Mouse (Mus musculus) heart, embryonic 12.5 days (tissue): ENCODE data around the gene Vmn2r11. TPM values are rescaled to one million over a fixed set of nuclear protein-coding genes. Genes with fewer than 3 reads are reported as not detected.
"Not testable (repeated sequence)": the region's sequence is repeated elsewhere in the genome, so short reads cannot be mapped to it uniquely, and the experiment has no call there.

Experiments used
- ATAC-seq: fragments of 200-750 bp; cut with Nextera tagmentation; 2 replicates; pipeline ENCODE4 v1.8.0; 2017; ENCODE audit warnings: moderate TSS enrichment, moderate library complexity; ENCODE audit not compliant: insufficient number of reproducible peaks, low FRiP score
- H3K27ac ChIP-seq: fragments of 300-500 bp; sonication (generic); 2 replicates; pipeline ENCODE4 v1.5.1; 2016; ENCODE audit warnings: mild to moderate bottlenecking, moderate library complexity; ENCODE audit not compliant: poor library complexity, severe bottlenecking
- H3K27me3 ChIP-seq: fragments of 300-500 bp; sonication (generic); replicated peaks from 2 replicates; pipeline ENCODE4 v1.6.1; 2016; ENCODE audit warnings: mild to moderate bottlenecking, moderate library complexity
- H3K36me3 ChIP-seq: fragments of 300-500 bp; sonication (generic); 2 replicates; pipeline ENCODE4 v1.6.1; 2016; ENCODE audit warnings: mild to moderate bottlenecking, moderate library complexity
- H3K4me1 ChIP-seq: fragments of 300-500 bp; sonication (generic); replicated peaks from 2 replicates; pipeline ENCODE4 v1.6.1; 2016; ENCODE audit warnings: mild to moderate bottlenecking
- H3K4me2 ChIP-seq: fragments of 300-500 bp; sonication (generic); 2 replicates; pipeline ENCODE4 v1.6.1; 2016; ENCODE audit warnings: mild to moderate bottlenecking, moderate library complexity
- H3K4me3 ChIP-seq: fragments of 300-500 bp; sonication (generic); 2 replicates; pipeline ENCODE4 v1.5.1; 2016; ENCODE audit warnings: mild to moderate bottlenecking
- H3K9ac ChIP-seq: fragments of 300-500 bp; sonication (generic); 2 replicates; pipeline ENCODE4 v1.6.1; 2016; ENCODE audit warnings: mild to moderate bottlenecking, moderate library complexity
- H3K9me3 ChIP-seq: fragments of 300-500 bp; sonication (generic); replicated peaks from 2 replicates; pipeline ENCODE4 v1.6.1; 2016; ENCODE audit warnings: mild to moderate bottlenecking, moderate library complexity
- WGBS: fragments of 180-500 bp; shearing (Covaris S2); methylation state at CpG from one replicate; pipeline ENCODE4 v1.1.7; 2016; 5-methylcytosine and 5-hydroxymethylcytosine counted together
- polyA plus RNA-seq: library from polyadenylated mRNA; unstranded; fragments of >200 nt; fragmentation: Nextera tagmentation; extraction: Ambion mirVana; gene quantifications from 2 replicates; pipeline ENCODE4 v1.2.1, GENCODE M21; 2016

Vmn2r11 gene
- not detected in 2 replicates for polyA plus RNA-seq

- WGBS: 74% methylated on average over 3 of the region's 3 CpGs
- not testable (repeated sequence) for H3K4me2 ChIP-seq, H3K4me3 ChIP-seq, H3K4me1 ChIP-seq, H3K36me3 ChIP-seq, H3K27me3 ChIP-seq, H3K9ac ChIP-seq, H3K27ac ChIP-seq, ATAC-seq
- H3K9me3 ChIP-seq: peaks cover 11% of the 10 kb centered on the region
Measured at GRCm38 (mm10) chr5:109059469-109059868, at the start of gene Vmn2r11. TSS of gene Vmn2r11 (minus strand) at chr5:109059569.

- H3K9ac ChIP-seq, H3K4me2 ChIP-seq, H3K4me1 ChIP-seq, H3K9me3 ChIP-seq, H3K36me3 ChIP-seq, ATAC-seq, H3K4me3 ChIP-seq, H3K27me3 ChIP-seq, H3K27ac ChIP-seq: not testable (repeated sequence)
- 71% methylated on average over 5 of the region's 5 CpGs for WGBS
Measured at GRCm38 (mm10) chr5:109097850-109098249, 38.5 kb upstream of the Vmn2r11 start, which contains the start of gene Vmn2r12. TSS of gene Vmn2r12 (minus strand) at chr5:109097950.

GRCm38 (mm10) chr5:109096482-109096881 is 37.1 kb upstream of the Vmn2r11 start:
- H3K4me1 ChIP-seq, H3K9ac ChIP-seq, H3K4me2 ChIP-seq, H3K27ac ChIP-seq, H3K4me3 ChIP-seq, ATAC-seq, H3K27me3 ChIP-seq, H3K9me3 ChIP-seq, H3K36me3 ChIP-seq: not testable (repeated sequence)
- 77% methylated on average over 3 of the region's 3 CpGs for WGBS

- not testable (repeated sequence) for H3K4me1 ChIP-seq, H3K27me3 ChIP-seq, H3K27ac ChIP-seq, H3K4me2 ChIP-seq, H3K36me3 ChIP-seq, H3K9ac ChIP-seq, ATAC-seq, H3K9me3 ChIP-seq, H3K4me3 ChIP-seq
- 34% methylated on average over 4 of the region's 4 CpGs for WGBS
Measured at GRCm38 (mm10) chr5:109072016-109072415, 12.6 kb upstream of the Vmn2r11 start.

- WGBS: 44% methylated on average over 1 of the region's 1 CpGs
- no peak for ATAC-seq
- H3K4me2 ChIP-seq: no peak overlapping the region
- H3K36me3 ChIP-seq: no peaks in the 10 kb centered on the region
- H3K9me3 ChIP-seq: 0 out of 2 replicates have a peak, but pooled peaks cover 8% of the 10 kb centered on the region
- no peak overlapping the region for H3K27ac ChIP-seq
- no peaks in the 10 kb centered on the region for H3K4me1 ChIP-seq
- H3K9ac ChIP-seq: no peak overlapping the region
- no peak overlapping the region for H3K4me3 ChIP-seq
- H3K27me3 ChIP-seq: no peaks in the 10 kb centered on the region
Measured at GRCm38 (mm10) chr5:109055286-109055685, 4.1 kb downstream of the Vmn2r11 start.

GRCm38 (mm10) chr5:109032591-109032990 is 26.8 kb downstream of the Vmn2r11 start:
- Histone ChIP-seq H3K4me1 (no peaks in the 10 kb centered on the region), H3K9ac (no peak overlapping the region), H3K9me3 (no peaks in the 10 kb centered on the region), H3K4me2 (no peak overlapping the region), H3K27me3 (no peaks in the 10 kb centered on the region), H3K36me3 (no peaks in the 10 kb centered on the region), H3K27ac (no peak overlapping the region), H3K4me3 (no peak overlapping the region)
- ATAC-seq: no peak

- not testable (repeated sequence) for H3K4me1 ChIP-seq, H3K4me2 ChIP-seq, H3K4me3 ChIP-seq, ATAC-seq, H3K36me3 ChIP-seq, H3K9me3 ChIP-seq, H3K27me3 ChIP-seq, H3K9ac ChIP-seq, H3K27ac ChIP-seq
Measured at GRCm38 (mm10) chr5:109006427-109006826, 52.9 kb downstream of the Vmn2r11 start, which contains the start of gene Vmn2r10. TSS of gene Vmn2r10 (minus strand) at chr5:109006527.

Other genes with a start within 250 kb of the Vmn2r11 start
- gene Vmn2r9, start 207.0 kb downstream of the Vmn2r11 start, polyA plus RNA-seq: not detected in 2 replicates
- gene Vmn2r10, start 53.0 kb downstream of the Vmn2r11 start, polyA plus RNA-seq: not detected in 2 replicates
- gene Vmn2r12, start 38.4 kb upstream of the Vmn2r11 start, polyA plus RNA-seq: not detected in 2 replicates
- gene Vmn2r13, start 132.6 kb upstream of the Vmn2r11 start, polyA plus RNA-seq: not detected in 2 replicates
- not detected in 2 replicates for gene Vmn2r14, start 165.1 kb upstream of the Vmn2r11 start, polyA plus RNA-seq
- not detected in 2 replicates for gene Vmn2r15, start 238.1 kb upstream of the Vmn2r11 start, polyA plus RNA-seq